Mouse (Mus musculus): ENCODE data around the gene Golga2.

DNA sequence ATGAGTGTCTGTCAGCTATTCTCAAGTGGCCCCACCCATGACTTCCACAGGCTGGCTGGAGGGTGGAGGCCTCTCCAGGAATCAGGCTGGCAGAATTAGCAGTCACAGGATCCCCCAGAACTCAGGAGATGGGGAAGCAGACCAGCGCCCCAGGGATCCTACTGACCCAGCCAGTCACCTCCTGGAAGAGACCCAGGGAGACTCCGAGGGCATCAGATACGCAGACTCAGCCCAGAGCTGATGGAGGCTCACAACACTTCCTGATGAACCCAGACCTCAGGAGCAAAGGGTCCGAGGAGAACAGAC, 54.4 kb downstream of the Golga2 start:
- TF ChIP-seq CTCF (IDR thresholded peaks at IDR 0.05; ENCODE audit: low read depth, low read length), result no peak
- no peak for TF ChIP-seq POLR2A (IDR thresholded peaks at IDR 0.05; ENCODE audit: insufficient read depth, low read length)

All from ES-Bruce4 (cell line).